Mouse (Mus musculus) CH12.LX (cell line): Measurements from ENCODE around the gene Npas4. TPM values are rescaled to one million over a fixed set of nuclear protein-coding genes. Genes with fewer than 3 reads are reported as not detected.

ENCODE experiments used
- DNase-seq: peaks from one replicate; pipeline ENCODE4 v3.0.0-alpha.2; 2013; ENCODE audit errors: extremely low read depth
- H3K27ac ChIP-seq: 2 replicates; pipeline ENCODE4 v1.5.1; 2012; ENCODE audit warnings: low read depth, mild to moderate bottlenecking, control low read depth, moderate library complexity; ENCODE audit not compliant: insufficient read depth
- H3K27me3 ChIP-seq: replicated peaks from 2 replicates; pipeline ENCODE3; 2012; ENCODE audit warnings: inconsistent platforms
- H3K36me3 ChIP-seq, 2 experiments: replicated peaks in 1 of 2; 2 replicates each; pipeline versions ENCODE3 to v1.6.1; 2012; ENCODE audit warnings: inconsistent platforms in 1 of 2, low read length in 1 of 2, mild to moderate bottlenecking in 1 of 2, mixed read lengths in 1 of 2, moderate library complexity in 1 of 2; ENCODE audit not compliant: control insufficient read depth in 1 of 2, insufficient read depth in 1 of 2
- H3K4me1 ChIP-seq, 2 experiments: 2 replicates each; pipeline ENCODE4 v1.6.1; 2012; ENCODE audit warnings: inconsistent platforms in 1 of 2, moderate library complexity in 1 of 2; ENCODE audit not compliant: insufficient read depth in 2 of 2, control insufficient read depth in 1 of 2
- H3K4me2 ChIP-seq: 2 replicates; pipeline ENCODE4 v1.6.1; 2012; ENCODE audit warnings: low read depth, mild to moderate bottlenecking, control low read depth; ENCODE audit not compliant: poor library complexity, insufficient read depth, severe bottlenecking
- H3K4me3 ChIP-seq, 3 experiments: fragments of 150-350 bp in 1 of 3; sonication (generic) in 1 of 3; replicated peaks in 1 of 3; 2 replicates each; pipeline versions ENCODE3 to v1.5.1; 2011 to 2012; ENCODE audit warnings: low read depth in 2 of 3, low read length in 2 of 3, mild to moderate bottlenecking in 2 of 3, moderate library complexity in 2 of 3, control low read depth in 1 of 3, improper control_type of control experiment in 1 of 3, inconsistent platforms in 1 of 3, mixed read lengths in 1 of 3; ENCODE audit not compliant: poor library complexity in 1 of 3
- H3K79me2 ChIP-seq: replicated peaks from 2 replicates; pipeline ENCODE4 v1.6.1; 2012; ENCODE audit warnings: mild to moderate bottlenecking, moderate library complexity; ENCODE audit not compliant: control insufficient read depth, poor library complexity, insufficient read depth, severe bottlenecking; ENCODE audit errors: extremely low read depth
- H3K9ac ChIP-seq: 2 replicates; pipeline ENCODE4 v1.6.1; 2012; ENCODE audit warnings: low read depth, mild to moderate bottlenecking, control low read depth, moderate library complexity; ENCODE audit not compliant: insufficient read depth
- H3K9me3 ChIP-seq: replicated peaks from 2 replicates; pipeline ENCODE3; 2012; ENCODE audit warnings: low read length, inconsistent platforms, mixed read lengths
- CTCF ChIP-seq, 2 experiments: IDR thresholded peaks in 1 of 2; conservative IDR thresholded peaks in 1 of 2; 2 replicates each; pipeline ENCODE4 v1.5.1; 2011 to 2012; ENCODE audit warnings: low read depth in 2 of 2, low read length in 2 of 2, improper control_type of control experiment in 1 of 2, inconsistent platforms in 1 of 2, mild to moderate bottlenecking in 1 of 2, moderate library complexity in 1 of 2
- ELF1 ChIP-seq: IDR thresholded peaks from 2 replicates; pipeline ENCODE4 v1.6.1; 2014; ENCODE audit warnings: low read depth, mild to moderate bottlenecking, inconsistent platforms, low read length, improper control_type of control experiment
- ETS1 ChIP-seq: conservative IDR thresholded peaks from 2 replicates; pipeline ENCODE4 v1.6.1; 2012; ENCODE audit warnings: low read depth, mild to moderate bottlenecking, inconsistent platforms, low read length, improper control_type of control experiment, moderate library complexity
- GABPA ChIP-seq: IDR thresholded peaks from 2 replicates; pipeline ENCODE4 v1.6.1; 2012; ENCODE audit warnings: low read depth, low read length, improper control_type of control experiment, inconsistent platforms; ENCODE audit not compliant: insufficient replicate concordance
- HCFC1 ChIP-seq: IDR thresholded peaks from 2 replicates; pipeline ENCODE4 v1.6.1; 2012; ENCODE audit warnings: low read depth, mild to moderate bottlenecking, inconsistent platforms, low read length, improper control_type of control experiment
- JUN ChIP-seq: IDR thresholded peaks from 2 replicates; pipeline ENCODE4 v1.6.1; 2011; ENCODE audit warnings: low read depth, mild to moderate bottlenecking, low read length, improper control_type of control experiment, moderate library complexity; ENCODE audit not compliant: insufficient read depth
- JUND ChIP-seq: conservative IDR thresholded peaks from 2 replicates; pipeline ENCODE4 v1.6.1; 2011; ENCODE audit warnings: low read depth, low read length, improper control_type of control experiment
- KAT2A ChIP-seq: IDR thresholded peaks from 2 replicates; pipeline ENCODE4 v1.6.1; 2012; ENCODE audit warnings: low read length, improper control_type of control experiment, inconsistent platforms; ENCODE audit not compliant: insufficient replicate concordance
- MAFK ChIP-seq: IDR thresholded peaks from 2 replicates; pipeline ENCODE4 v1.6.1; 2011; ENCODE audit warnings: low read length, improper control_type of control experiment; ENCODE audit not compliant: insufficient replicate concordance
- MAZ ChIP-seq: IDR thresholded peaks from 2 replicates; pipeline ENCODE4 v1.6.1; 2012; ENCODE audit warnings: low read depth, mild to moderate bottlenecking, inconsistent platforms, low read length, improper control_type of control experiment, moderate library complexity
- MEF2A ChIP-seq: IDR thresholded peaks from 2 replicates; pipeline ENCODE4 v1.6.1; 2014; ENCODE audit warnings: low read depth, mild to moderate bottlenecking, inconsistent platforms, low read length, improper control_type of control experiment, borderline replicate concordance
- MXI1 ChIP-seq: IDR thresholded peaks from 2 replicates; pipeline ENCODE4 v1.6.1; 2011; ENCODE audit warnings: mild to moderate bottlenecking, low read depth, low read length, improper control_type of control experiment
- MYC ChIP-seq: IDR thresholded peaks from 2 replicates; pipeline ENCODE4 v1.6.1; 2011; ENCODE audit warnings: low read depth, mild to moderate bottlenecking, improper control_type of control experiment, low read length
- NELFE ChIP-seq: IDR thresholded peaks from 2 replicates; pipeline ENCODE4 v1.6.1; 2011; ENCODE audit warnings: low read depth, low read length, improper control_type of control experiment
- POLR2A ChIP-seq: IDR thresholded peaks from 2 replicates; pipeline ENCODE4 v1.6.1; 2011; ENCODE audit warnings: low read depth, mild to moderate bottlenecking, improper control_type of control experiment, low read length
- POLR2AphosphoS2 ChIP-seq: IDR thresholded peaks from 2 replicates; pipeline ENCODE4 v1.6.1; 2011; ENCODE audit warnings: low read depth, low read length, improper control_type of control experiment
- SIN3A ChIP-seq: IDR thresholded peaks from 2 replicates; pipeline ENCODE4 v1.6.1; 2012; ENCODE audit warnings: low read length, improper control_type of control experiment, inconsistent platforms
- SMC3 ChIP-seq: IDR thresholded peaks from 2 replicates; pipeline ENCODE4 v1.6.1; 2011; ENCODE audit warnings: low read depth, low read length, improper control_type of control experiment
- TBP ChIP-seq: conservative IDR thresholded peaks from 2 replicates; pipeline ENCODE4 v1.6.1; 2011; ENCODE audit warnings: low read depth, low read length, improper control_type of control experiment
- USF2 ChIP-seq: conservative IDR thresholded peaks from 2 replicates; pipeline ENCODE4 v1.6.1; 2011; ENCODE audit warnings: low read depth, low read length, improper control_type of control experiment
- ZC3H11A ChIP-seq: IDR thresholded peaks from 2 replicates; pipeline ENCODE4 v1.6.1; 2012; ENCODE audit warnings: low read depth, mild to moderate bottlenecking, inconsistent platforms, low read length, improper control_type of control experiment
- ZKSCAN1 ChIP-seq: IDR thresholded peaks from 2 replicates; pipeline ENCODE4 v1.6.1; 2012; ENCODE audit warnings: low read depth, inconsistent platforms, low read length, improper control_type of control experiment, borderline replicate concordance
- ZMIZ1 ChIP-seq: IDR thresholded peaks from 2 replicates; pipeline ENCODE4 v1.6.1; 2012; ENCODE audit warnings: low read depth, mild to moderate bottlenecking, inconsistent platforms, low read length, improper control_type of control experiment
- ZNF384 ChIP-seq: IDR thresholded peaks from 2 replicates; pipeline ENCODE4 v1.6.1; 2012; ENCODE audit warnings: low read depth, low read length, improper control_type of control experiment, inconsistent platforms
- dilution Hi-C: fragments of 300-500 bp; cut with MboI; formaldehyde crosslinking; loops from 2 replicates; pipeline ENCODE4 v1.14.3; 2020; ENCODE audit warnings: low sequenced_read_pairs; ENCODE audit not compliant: extremely low pct_unique_long_range_greater_than_20kb, extremely low pct_ligation_motif_present
- in situ Hi-C: fragments of 300-500 bp; cut with MboI; formaldehyde crosslinking; loops from 3 replicates; pipeline ENCODE4 v1.14.3; 2019; ENCODE audit warnings: low sequenced_read_pairs, low pct_ligation_motif_present, low pct_unique_long_range_greater_than_20kb, mixed read lengths
- polyA plus RNA-seq: library from polyadenylated mRNA; unstranded; fragments of >175 nt; gene quantifications from 2 replicates; pipeline ENCODE4 v1.2.1, GENCODE M21; 2012; ENCODE audit warnings: low read depth; ENCODE audit not compliant: insufficient read length
- total RNA-seq, 2 experiments: library from RNA; depleted of rRNA; stranded (reverse); fragments of 300-350 nt in 1 of 2; fragments of >200 nt in 1 of 2; gene quantifications; 2 replicates each; pipeline ENCODE4 v1.2.3; 2012 to 2014

Gene Npas4
- total and polyA plus RNA-seq, 3 experiments, result not detected

- in situ Hi-C loops (no loop called here), dilution Hi-C loops (no loop called here)
- no peak overlapping the region for H3K9ac ChIP-seq
Measured at GRCm38 (mm10) chr19:5021416-5021815, 31.3 kb upstream of the Npas4 start.

GRCm38 (mm10) chr19:5018191-5018590 lies 28.1 kb upstream of the Npas4 start:
- Histone ChIP-seq H3K4me3 (no peak overlapping the region), H3K9me3 (no peaks in the 10 kb centered on the region), H3K4me1 (peaks cover 3 to 19% of the 10 kb centered on the region in 2 experiments; a peak in 3 of 4 replicates), H3K27me3 (peaks cover 28% of the 10 kb centered on the region), H3K9ac (no peak overlapping the region), H3K27ac (no peak overlapping the region), H3K36me3 (no peaks in the 10 kb centered on the region), H3K79me2 (no peaks in the 10 kb centered on the region), H3K4me2 (no peak overlapping the region)
- TF ChIP-seq SMC3 (no peak), NELFE (no peak), TBP (no peak), HCFC1 (no peak), KAT2A (no peak), ETS1 (no peak), POLR2A (no peak), SIN3A (no peak), ZC3H11A (no peak), USF2 (no peak), JUND (no peak), MAFK (no peak)
- DNase-seq, result no peak
- dilution Hi-C loops (no loop called here), in situ Hi-C loops (no loop called here)

More at GRCm38 (mm10) chr19:5021416-5021815, 31.3 kb upstream of the Npas4 start:
- peaks cover 0 to 6% of the 10 kb centered on the region in 2 experiments for H3K36me3 ChIP-seq
- H3K79me2 ChIP-seq, result no peaks in the 10 kb centered on the region
- H3K27ac ChIP-seq, result no peak overlapping the region
- H3K27me3 ChIP-seq, result peaks cover 6% of the 10 kb centered on the region
- TF ChIP-seq ZKSCAN1 (no peak), KAT2A (no peak), ZMIZ1 (no peak), MXI1 (no peak), HCFC1 (no peak), NELFE (no peak), MYC (no peak), POLR2A (no peak), MEF2A (no peak), GABPA (no peak), CTCF (conservative IDR thresholded peaks at IDR 0.05 in 1 of 2, IDR thresholded peaks at IDR 0.05 in 1 of 2; ENCODE audit: low read depth in 2 of 2, low read length in 2 of 2) (no peak), JUN (no peak), ZNF384 (no peak), MAZ (no peak), POLR2AphosphoS2 (no peak), ETS1 (no peak), ELF1 (no peak)
- no peak for DNase-seq
- H3K4me2 ChIP-seq, result no peak overlapping the region
- H3K4me1 ChIP-seq, result peaks cover 10 to 27% of the 10 kb centered on the region in 2 experiments
- no peak overlapping the region for H3K4me3 ChIP-seq
- no peaks in the 10 kb centered on the region for H3K9me3 ChIP-seq
